Mouse (Mus musculus) megakaryocyte, embryonic 14.5 days (primary cell): ENCODE results near the gene Vtn.

Experiments used
- FLI1 ChIP-seq: IDR thresholded peaks from 2 replicates; pipeline ENCODE4 v1.6.1; 2012; ENCODE audit warnings: low read length, inconsistent platforms, mixed read lengths
- GATA1 ChIP-seq: IDR thresholded peaks from 3 replicates; pipeline ENCODE4 v1.6.1; 2012; ENCODE audit warnings: mixed read lengths, low read length, inconsistent platforms, borderline replicate concordance

DNA sequence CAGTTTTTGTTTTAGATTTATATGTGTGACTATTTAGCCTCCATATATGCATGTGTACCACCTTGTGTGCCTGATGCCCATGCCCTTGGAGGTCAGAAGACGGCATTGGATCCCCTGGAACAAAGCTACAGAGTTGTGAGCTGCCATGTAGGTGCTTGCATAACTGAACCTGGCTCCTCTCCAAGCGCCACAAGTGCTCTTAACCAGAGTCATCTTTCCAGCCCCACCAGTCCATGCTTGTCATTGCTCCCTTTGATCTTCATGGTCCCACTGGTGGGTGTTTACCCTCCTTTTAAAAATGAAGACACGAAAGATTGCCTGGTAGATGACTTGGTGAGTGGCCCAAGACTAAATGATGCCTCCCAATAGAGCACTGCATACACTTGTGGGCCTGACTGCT lies 41.5 kb downstream of the Vtn start:
- TF ChIP-seq GATA1 (no peak), FLI1 (no peak)
